Mouse (Mus musculus) liver, embryonic 14.5 days (tissue): ENCODE results near the gene Tinf2. TPM values are rescaled to one million over a fixed set of nuclear protein-coding genes. Genes with fewer than 3 reads are reported as not detected.

Experiments
- ATAC-seq: fragments of 200-750 bp; cut with Nextera tagmentation; 2 replicates; pipeline ENCODE4 v1.8.0; 2017; ENCODE audit warnings: moderate number of reproducible peaks, mild to moderate bottlenecking, moderate library complexity; ENCODE audit not compliant: insufficient read depth
- DNase-seq, 3 experiments: peaks; one replicate each; pipeline ENCODE4 v3.0.0-alpha.2; 2012 to 2013; ENCODE audit warnings: low read depth in 3 of 3, low spot score in 3 of 3
- H3K27ac ChIP-seq: fragments of 300-500 bp; sonication (generic); 2 replicates; pipeline ENCODE4 v1.5.1; 2014; ENCODE audit warnings: moderate library complexity, mild to moderate bottlenecking, control low read depth, inconsistent platforms
- H3K27me3 ChIP-seq: fragments of 300-500 bp; sonication (generic); 2 replicates; pipeline ENCODE4 v1.6.1; 2014; ENCODE audit warnings: mild to moderate bottlenecking, low read length, moderate library complexity; ENCODE audit not compliant: control insufficient read depth, insufficient read depth
- H3K36me3 ChIP-seq: fragments of 300-500 bp; sonication (generic); replicated peaks from 2 replicates; pipeline ENCODE4 v1.6.1; 2014; ENCODE audit warnings: low read depth; ENCODE audit not compliant: control insufficient read depth, insufficient read depth
- H3K4me1 ChIP-seq, 2 experiments: fragments of 200-500 bp in 1 of 2; fragments of 300-500 bp in 1 of 2; sonication (generic) in 1 of 2; replicated peaks; 2 replicates each; pipeline ENCODE4 v1.6.1; 2012 to 2014; ENCODE audit warnings: antibody characterized with exemption in 1 of 2, inconsistent platforms in 1 of 2, low read length in 1 of 2; ENCODE audit not compliant: control insufficient read depth in 2 of 2, insufficient read depth in 2 of 2
- H3K4me2 ChIP-seq: fragments of 300-500 bp; sonication (generic); 2 replicates; pipeline ENCODE4 v1.6.1; 2014; ENCODE audit warnings: low read depth, mild to moderate bottlenecking, control low read depth, moderate library complexity
- H3K4me3 ChIP-seq, 2 experiments: fragments of 200-500 bp in 1 of 2; fragments of 300-500 bp in 1 of 2; sonication (generic) in 1 of 2; 2 replicates each; pipeline ENCODE4 v1.5.1; 2012 to 2014; ENCODE audit warnings: low read depth in 2 of 2, low read length in 2 of 2, mild to moderate bottlenecking in 2 of 2, control low read depth in 1 of 2, inconsistent platforms in 1 of 2, moderate library complexity in 1 of 2; ENCODE audit not compliant: insufficient read depth in 1 of 2
- H3K9ac ChIP-seq: fragments of 300-500 bp; sonication (generic); replicated peaks from 2 replicates; pipeline ENCODE4 v1.6.1; 2014; ENCODE audit warnings: mild to moderate bottlenecking, control low read depth, moderate library complexity
- H3K9me3 ChIP-seq: fragments of 300-500 bp; sonication (generic); 2 replicates; pipeline ENCODE4 v1.6.1; 2016; ENCODE audit warnings: low read length, mixed read lengths; ENCODE audit not compliant: control insufficient read depth
- CTCF ChIP-seq: IDR thresholded peaks from 2 replicates; pipeline ENCODE4 v1.5.1; 2016; ENCODE audit warnings: antibody characterized with exemption, low read depth, control low read depth
- EP300 ChIP-seq: IDR thresholded peaks from 2 replicates; pipeline ENCODE4 v1.6.1; 2016; ENCODE audit warnings: antibody characterized with exemption, low read depth
- WGBS: fragments of 180-500 bp; shearing (Covaris S2); extraction: QIAGEN DNeasy Blood & Tissue Kit; methylation state at CpG from one replicate; pipeline ENCODE4 v1.1.7; 2014; ENCODE audit not compliant: insufficient replicate concordance; 5-methylcytosine and 5-hydroxymethylcytosine counted together
- polyA plus RNA-seq, 2 experiments: library from polyadenylated mRNA; depleted of rRNA in 1 of 2; stranded (reverse) in 1 of 2; unstranded in 1 of 2; fragments of >200 nt; fragmentation: Nextera tagmentation in 1 of 2; extraction: Ambion mirVana in 1 of 2; gene quantifications; 2 replicates each; pipeline versions ENCODE4 v1.2.1 to v1.2.3; 2012 to 2014

Tinf2 gene
- polyA plus RNA-seq, 2 experiments: 16.6 to 19.0 TPM

- Histone ChIP-seq H3K9ac (no peak overlapping the region; the same call in 1 of the 2 replicates), H3K27me3 (no peaks in the 10 kb centered on the region)
- no peak for ATAC-seq
Observed at GRCm38 (mm10) chr14:55721076-55721475, 39.5 kb upstream of the Tinf2 start.

GRCm38 (mm10) chr14:55720666-55721065, 39.0 kb upstream of the Tinf2 start:
- Histone ChIP-seq H3K9me3 (no peaks in the 10 kb centered on the region), H3K36me3 (no peaks in the 10 kb centered on the region), H3K9ac (no peak overlapping the region), H3K27me3 (no peaks in the 10 kb centered on the region), H3K4me3 (no peak overlapping the region; a peak in 1 of 4 replicates), H3K4me1 (peaks cover 20 to 21% of the 10 kb centered on the region in 2 experiments; a peak in 3 of 4 replicates), H3K4me2 (peak overlapping the region; percentile 82; the same call in 1 of the 2 replicates), H3K27ac (no peak overlapping the region)
- ATAC-seq (no peak), DNase-seq (no peak)
- 90% methylated on average over 12 of the region's 12 CpGs for WGBS
- TF ChIP-seq EP300 (no peak), CTCF (no peak)

More at GRCm38 (mm10) chr14:55721076-55721475, 39.5 kb upstream of the Tinf2 start:
- peak overlapping the region in 1 of 2 experiments; percentile 79; a peak in 3 of 4 replicates for H3K4me3 ChIP-seq
- peak overlapping the region; percentile 82 for H3K4me2 ChIP-seq
- WGBS: 74% methylated on average over 6 of the region's 6 CpGs
- H3K4me1 ChIP-seq: peaks cover 20 to 21% of the 10 kb centered on the region in 2 experiments; a peak in 3 of 4 replicates
- TF ChIP-seq CTCF (no peak), EP300 (no peak)
- no peaks in the 10 kb centered on the region for H3K36me3 ChIP-seq
- H3K9me3 ChIP-seq: no peaks in the 10 kb centered on the region
- no peak for DNase-seq
- peak overlapping the region; percentile 18; the same call in 1 of the 2 replicates for H3K27ac ChIP-seq

- TF ChIP-seq EP300 (no peak), CTCF (no peak)
- no peak overlapping the region for H3K9ac ChIP-seq
- H3K4me3 ChIP-seq: no peak overlapping the region
- H3K36me3 ChIP-seq: no peaks in the 10 kb centered on the region
- 74% methylated on average over 6 of the region's 6 CpGs for WGBS
- no peaks in the 10 kb centered on the region for H3K9me3 ChIP-seq
- no peak for ATAC-seq
- H3K27ac ChIP-seq: no peak overlapping the region
- H3K4me1 ChIP-seq: peaks cover 19 to 21% of the 10 kb centered on the region in 2 experiments; a peak in 3 of 4 replicates
- H3K27me3 ChIP-seq: no peaks in the 10 kb centered on the region
- no peak for DNase-seq
- H3K4me2 ChIP-seq: no peak overlapping the region
Observed at GRCm38 (mm10) chr14:55719737-55720136, 38.1 kb upstream of the Tinf2 start.

- H3K4me3 ChIP-seq: no peak overlapping the region
- no peak overlapping the region for H3K27ac ChIP-seq
- H3K36me3 ChIP-seq: no peaks in the 10 kb centered on the region
- no peaks in the 10 kb centered on the region for H3K27me3 ChIP-seq
- WGBS: 64% methylated on average over 8 of the region's 8 CpGs
- no peaks in the 10 kb centered on the region for H3K9me3 ChIP-seq
- no peak overlapping the region for H3K9ac ChIP-seq
- H3K4me2 ChIP-seq: no peak overlapping the region
- ATAC-seq: no peak
- peaks cover 2 to 4% of the 10 kb centered on the region in 2 experiments; a peak in 2 of 4 replicates for H3K4me1 ChIP-seq
- TF ChIP-seq EP300 (no peak), CTCF (no peak)
- no peak for DNase-seq
Observed at GRCm38 (mm10) chr14:55716884-55717283, 35.3 kb upstream of the Tinf2 start.

- Histone ChIP-seq H3K27ac (no peak overlapping the region), H3K4me3 (no peak overlapping the region), H3K4me2 (no peak overlapping the region), H3K27me3 (no peaks in the 10 kb centered on the region), H3K4me1 (peaks cover under 1 to 4% of the 10 kb centered on the region in 2 experiments; a peak in 2 of 4 replicates), H3K36me3 (no peaks in the 10 kb centered on the region), H3K9me3 (no peaks in the 10 kb centered on the region), H3K9ac (no peak overlapping the region)
- no peak for ATAC-seq
- no peak for DNase-seq
- TF ChIP-seq EP300 (no peak), CTCF (no peak)
- 83% methylated on average over 6 of the region's 6 CpGs for WGBS
Observed at GRCm38 (mm10) chr14:55716271-55716670, 34.7 kb upstream of the Tinf2 start.
